Mouse (Mus musculus): Measurements from ENCODE around the gene Bcl2. TPM values are rescaled to one million over a fixed set of nuclear protein-coding genes. Genes with fewer than 3 reads are reported as not detected.

Bcl2 gene
- total RNA-seq, 1 experiment: 0.98 TPM

DNA sequence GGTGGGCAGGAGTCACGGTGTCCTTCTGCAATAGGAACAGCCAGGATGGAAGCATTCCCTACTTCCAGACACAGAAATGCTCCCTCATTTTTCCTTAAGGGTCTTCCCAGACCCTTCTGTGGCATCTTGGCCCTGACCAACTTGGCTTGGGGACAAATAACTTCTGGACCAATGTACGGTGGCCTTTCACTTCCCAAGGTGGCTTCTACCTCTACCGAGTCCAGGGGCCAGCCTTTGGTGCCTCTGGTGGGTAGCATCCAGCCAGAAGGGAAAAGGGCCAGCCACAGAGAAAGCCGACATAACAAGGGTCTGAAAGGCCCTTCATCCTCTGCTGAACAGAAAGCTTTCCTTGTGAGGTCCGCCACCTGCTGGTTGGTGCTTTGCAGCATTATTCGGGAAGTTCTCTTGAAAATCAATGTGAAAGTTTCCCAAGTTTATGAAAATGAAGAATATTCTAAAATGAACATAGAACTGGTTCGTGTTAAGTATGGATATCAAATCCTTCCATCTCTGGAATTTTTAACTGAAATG, 3.1 kb upstream of the Bcl2 start:
- no peak for DNase-seq (ENCODE audit: low read depth, low spot score)
- H3K4me3 ChIP-seq (ENCODE audit: insufficient read depth in 1 of 2, low read depth in 1 of 2, low read length in 2 of 2, poor library complexity in 1 of 2, severe bottlenecking in 1 of 2): no peak overlapping the region
- no peak overlapping the region for H3K27ac ChIP-seq (ENCODE audit: insufficient read depth, low read depth, low read length, poor library complexity, severe bottlenecking)
- in situ Hi-C loops (cut with MboI; ENCODE audit: low sequenced_read_pairs in 2 of 2, unreplicated experiment in 2 of 2): no loop called here
- H3K9ac ChIP-seq (ENCODE audit: insufficient read depth, low read depth, low read length, poor library complexity, severe bottlenecking): no peak overlapping the region
- TF ChIP-seq ZC3H11A (IDR thresholded peaks at IDR 0.05; ENCODE audit: borderline replicate concordance, low read depth, low read length) (no peak), CHD2 (IDR thresholded peaks at IDR 0.05; ENCODE audit: low read depth, low read length) (no peak), MAFK (IDR thresholded peaks at IDR 0.05; ENCODE audit: insufficient read depth, low read depth, low read length) (no peak), ZNF384 (IDR thresholded peaks at IDR 0.05; ENCODE audit: low read depth, low read length) (no peak), HCFC1 (IDR thresholded peaks at IDR 0.05; ENCODE audit: borderline replicate concordance, insufficient read depth, low read length) (no peak)
- H3K4me1 ChIP-seq (ENCODE audit: control insufficient read depth in 2 of 2, insufficient read depth in 2 of 2, low read length in 2 of 2, poor library complexity in 1 of 2): peaks cover 0 to 8% of the 10 kb centered on the region in 2 experiments; a peak in 2 of 4 replicates
- H3K9me3 ChIP-seq (ENCODE audit: control insufficient read depth, insufficient read depth, low read depth, low read length): no peaks in the 10 kb centered on the region
- no peaks in the 10 kb centered on the region; the same call in 1 of the 2 replicates for H3K36me3 ChIP-seq (ENCODE audit: control insufficient read depth, insufficient read depth, low read length, poor library complexity, severe bottlenecking)

GRCm38 (mm10) chr1:106716141-106716540, 2.1 kb upstream of the Bcl2 start:
- TF ChIP-seq CHD2 (IDR thresholded peaks at IDR 0.05; ENCODE audit: low read depth, low read length): no peak
- TF ChIP-seq MAFK (IDR thresholded peaks at IDR 0.05; ENCODE audit: insufficient read depth, low read depth, low read length): no peak
- TF ChIP-seq ZNF384 (IDR thresholded peaks at IDR 0.05; ENCODE audit: low read depth, low read length): no peak
- no peak for TF ChIP-seq ZC3H11A (IDR thresholded peaks at IDR 0.05; ENCODE audit: borderline replicate concordance, low read depth, low read length)
- TF ChIP-seq HCFC1 (IDR thresholded peaks at IDR 0.05; ENCODE audit: borderline replicate concordance, insufficient read depth, low read length): no peak
- H3K36me3 ChIP-seq (ENCODE audit: control insufficient read depth, insufficient read depth, low read length, poor library complexity, severe bottlenecking): no peaks in the 10 kb centered on the region
- no peak overlapping the region for H3K4me3 ChIP-seq (ENCODE audit: insufficient read depth in 1 of 2, low read depth in 1 of 2, low read length in 2 of 2, poor library complexity in 1 of 2, severe bottlenecking in 1 of 2)
- peaks cover 0 to 6% of the 10 kb centered on the region in 2 experiments; a peak in 2 of 4 replicates for H3K4me1 ChIP-seq (ENCODE audit: control insufficient read depth in 2 of 2, insufficient read depth in 2 of 2, low read length in 2 of 2, poor library complexity in 1 of 2)
- no peaks in the 10 kb centered on the region for H3K9me3 ChIP-seq (ENCODE audit: control insufficient read depth, insufficient read depth, low read depth, low read length)
- no peak for DNase-seq (ENCODE audit: low read depth, low spot score)
- no peak overlapping the region for H3K9ac ChIP-seq (ENCODE audit: insufficient read depth, low read depth, low read length, poor library complexity, severe bottlenecking)
- H3K27ac ChIP-seq (ENCODE audit: insufficient read depth, low read depth, low read length, poor library complexity, severe bottlenecking): no peak overlapping the region
- in situ Hi-C loops (cut with MboI; ENCODE audit: low sequenced_read_pairs in 2 of 2, unreplicated experiment in 2 of 2): no loop called here

- no peak for TF ChIP-seq ZC3H11A (IDR thresholded peaks at IDR 0.05; ENCODE audit: borderline replicate concordance, low read depth, low read length)
- TF ChIP-seq HCFC1 (IDR thresholded peaks at IDR 0.05; ENCODE audit: borderline replicate concordance, insufficient read depth, low read length): no peak
- H3K27ac ChIP-seq (ENCODE audit: insufficient read depth, low read depth, low read length, poor library complexity, severe bottlenecking): no peak overlapping the region
Measured at GRCm38 (mm10) chr1:106715111-106716083, 1.3 kb upstream of the Bcl2 start.

DNA sequence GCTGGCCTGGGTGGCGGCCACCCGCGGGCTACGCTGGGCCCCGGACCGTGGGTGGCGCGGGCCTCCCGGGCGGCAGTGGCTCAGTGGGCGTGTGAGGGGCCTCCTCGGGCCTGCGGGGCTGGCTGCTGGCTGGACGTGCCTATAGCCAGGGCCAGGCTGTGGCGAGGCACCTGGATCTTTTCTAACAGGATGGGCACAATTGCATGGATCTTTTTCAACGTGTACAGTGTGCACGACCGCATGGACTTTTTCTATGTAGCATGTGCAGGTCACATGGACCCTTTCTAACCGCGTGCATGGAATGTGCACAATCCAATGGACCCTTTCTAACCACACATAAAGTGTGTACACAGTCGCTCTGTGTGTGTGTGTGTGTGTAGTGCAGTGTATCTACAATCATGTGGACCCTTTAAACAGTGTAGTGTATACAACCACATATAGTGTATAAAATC, 482 bp upstream of the Bcl2 start:
- H3K4me1 ChIP-seq (ENCODE audit: control insufficient read depth in 2 of 2, insufficient read depth in 2 of 2, low read length in 2 of 2, poor library complexity in 1 of 2): peaks cover 0 to 6% of the 10 kb centered on the region in 2 experiments; a peak in 2 of 4 replicates
- no peak for TF ChIP-seq CHD2 (IDR thresholded peaks at IDR 0.05; ENCODE audit: low read depth, low read length)
- TF ChIP-seq ZC3H11A (IDR thresholded peaks at IDR 0.05; ENCODE audit: borderline replicate concordance, low read depth, low read length): no peak
- no peak for TF ChIP-seq MAFK (IDR thresholded peaks at IDR 0.05; ENCODE audit: insufficient read depth, low read depth, low read length)
- TF ChIP-seq ZNF384 (IDR thresholded peaks at IDR 0.05; ENCODE audit: low read depth, low read length): no peak
- no peak for TF ChIP-seq HCFC1 (IDR thresholded peaks at IDR 0.05; ENCODE audit: borderline replicate concordance, insufficient read depth, low read length)
- H3K27ac ChIP-seq (ENCODE audit: insufficient read depth, low read depth, low read length, poor library complexity, severe bottlenecking): no peak overlapping the region
- no peaks in the 10 kb centered on the region for H3K9me3 ChIP-seq (ENCODE audit: control insufficient read depth, insufficient read depth, low read depth, low read length)
- H3K36me3 ChIP-seq (ENCODE audit: control insufficient read depth, insufficient read depth, low read length, poor library complexity, severe bottlenecking): no peaks in the 10 kb centered on the region
- DNase-seq (ENCODE audit: low read depth, low spot score): no peak
- H3K9ac ChIP-seq (ENCODE audit: insufficient read depth, low read depth, low read length, poor library complexity, severe bottlenecking): peak overlapping the region; percentile 73
- H3K4me3 ChIP-seq (ENCODE audit: insufficient read depth in 1 of 2, low read depth in 1 of 2, low read length in 2 of 2, poor library complexity in 1 of 2, severe bottlenecking in 1 of 2): peak overlapping the region; percentile 50 to 74; a peak in 3 of 4 replicates
- in situ Hi-C loops (cut with MboI; ENCODE audit: low sequenced_read_pairs in 2 of 2, unreplicated experiment in 2 of 2): no loop called here

More at GRCm38 (mm10) chr1:106715111-106716083, 1.3 kb upstream of the Bcl2 start:
- no peak overlapping the region for H3K4me3 ChIP-seq (ENCODE audit: insufficient read depth in 1 of 2, low read depth in 1 of 2, low read length in 2 of 2, poor library complexity in 1 of 2, severe bottlenecking in 1 of 2)
- H3K9me3 ChIP-seq (ENCODE audit: control insufficient read depth, insufficient read depth, low read depth, low read length): no peaks in the 10 kb centered on the region
- no peak for DNase-seq (ENCODE audit: low read depth, low spot score)
- H3K4me1 ChIP-seq (ENCODE audit: control insufficient read depth in 2 of 2, insufficient read depth in 2 of 2, low read length in 2 of 2, poor library complexity in 1 of 2): peaks cover 0 to 6% of the 10 kb centered on the region in 2 experiments; a peak in 2 of 4 replicates
- no peaks in the 10 kb centered on the region for H3K36me3 ChIP-seq (ENCODE audit: control insufficient read depth, insufficient read depth, low read length, poor library complexity, severe bottlenecking)
- H3K9ac ChIP-seq (ENCODE audit: insufficient read depth, low read depth, low read length, poor library complexity, severe bottlenecking): no peak overlapping the region
- in situ Hi-C loops (cut with MboI; ENCODE audit: low sequenced_read_pairs in 2 of 2, unreplicated experiment in 2 of 2): no loop called here
